Mouse (Mus musculus): ENCODE measurements at regions not wholly inside any gene's neighbourhood (a gene's known extent, or its start where the extent isn't known, plus 50 kb on each side); places are given as distances from the start of the nearest gene placed in this dataset.

DNA sequence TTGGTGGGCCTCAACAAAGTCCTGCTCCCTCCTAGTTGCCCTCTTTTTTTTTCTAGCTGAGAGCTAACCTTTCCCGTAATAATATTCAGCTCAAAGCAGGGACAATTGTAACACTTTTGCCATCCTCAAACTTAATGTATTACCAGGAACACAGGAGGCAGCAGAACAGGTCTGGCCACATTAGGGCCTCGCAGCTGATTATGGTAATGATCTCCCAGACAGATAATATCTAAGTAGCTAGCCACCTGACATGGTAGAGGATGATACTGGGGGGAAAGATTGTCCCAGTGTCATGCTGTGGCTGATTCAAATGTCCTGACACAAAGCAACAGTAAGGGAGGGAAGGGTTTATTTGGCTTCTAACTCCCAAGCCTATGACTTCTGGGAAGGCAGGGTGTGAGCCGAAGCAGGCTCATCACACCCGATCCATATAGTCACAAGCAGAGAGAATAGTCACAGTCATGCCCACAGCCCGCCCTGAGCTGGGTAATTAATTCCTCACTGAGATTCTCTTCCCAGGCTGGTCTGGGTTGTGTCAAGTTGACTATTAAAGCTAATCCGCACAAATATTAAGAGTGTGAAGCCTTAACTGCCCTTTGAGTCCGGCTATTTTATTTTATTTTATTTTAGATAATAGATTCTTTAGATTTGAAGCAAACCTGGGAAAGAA is 57.0 kb upstream of the Cd2ap start:
- no peak for TF ChIP-seq CTCF (IDR thresholded peaks at IDR 0.05; ENCODE audit: low read depth)
- DNase-seq (no peak), ATAC-seq (no peak)
- H3K9me3 ChIP-seq (ENCODE audit: low read length), result no peaks in the 10 kb centered on the region
- no peaks in the 10 kb centered on the region for H3K36me3 ChIP-seq (ENCODE audit: insufficient read depth)
- H3K4me1 ChIP-seq (ENCODE audit: insufficient read depth), result no peaks in the 10 kb centered on the region
- 78% methylated on average over 7 of the region's 7 CpGs for WGBS
- H3K4me3 ChIP-seq (ENCODE audit: low read depth, low read length), result no peak overlapping the region
- H3K4me2 ChIP-seq (ENCODE audit: low read depth), result no peak overlapping the region
- no peaks in the 10 kb centered on the region for H3K27me3 ChIP-seq (ENCODE audit: insufficient read depth, low read length)
- H3K9ac ChIP-seq, result no peak overlapping the region
- no peak overlapping the region for H3K27ac ChIP-seq (ENCODE audit: low read depth, low read length)

DNA sequence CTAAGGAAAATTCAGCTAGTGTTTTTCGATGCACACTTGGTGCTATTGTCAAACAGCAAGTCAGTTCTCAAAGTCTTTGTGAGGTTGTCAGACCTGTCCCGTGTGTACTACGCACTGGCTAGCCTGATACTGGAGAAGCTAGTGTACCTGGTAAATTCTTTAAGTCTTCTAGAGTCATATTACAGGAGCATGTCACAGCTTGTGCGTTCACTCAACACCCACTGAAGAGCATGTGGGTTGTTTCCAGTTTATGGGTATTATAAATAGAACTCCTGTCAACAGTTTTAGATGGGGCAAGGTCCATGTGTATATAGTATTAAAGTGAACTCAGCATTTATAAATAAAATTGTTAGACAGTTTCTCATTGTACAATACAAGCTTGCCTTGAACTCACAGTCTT is 50.9 kb upstream of the Cd2ap start:
- no peak overlapping the region for H3K4me2 ChIP-seq (ENCODE audit: low read depth)
- H3K9ac ChIP-seq, result no peak overlapping the region
- DNase-seq (no peak), ATAC-seq (no peak)
- H3K27me3 ChIP-seq (ENCODE audit: insufficient read depth, low read length), result no peaks in the 10 kb centered on the region
- no peak overlapping the region for H3K4me3 ChIP-seq (ENCODE audit: low read depth, low read length)
- no peaks in the 10 kb centered on the region for H3K9me3 ChIP-seq (ENCODE audit: low read length)
- 89% methylated on average over 4 of the region's 4 CpGs for WGBS
- no peak overlapping the region for H3K27ac ChIP-seq (ENCODE audit: low read depth, low read length)
- no peaks in the 10 kb centered on the region for H3K4me1 ChIP-seq (ENCODE audit: insufficient read depth)
- no peaks in the 10 kb centered on the region for H3K36me3 ChIP-seq (ENCODE audit: insufficient read depth)
- TF ChIP-seq CTCF (IDR thresholded peaks at IDR 0.05; ENCODE audit: low read depth), result no peak
